Mouse (Mus musculus) C2C12 (cell line): ENCODE measurements around the gene Wfdc2.

Source experiments
- CTCF ChIP-seq: IDR thresholded peaks from one replicate; pipeline ENCODE4 v1.5.1; 2011; ENCODE audit not compliant: control insufficient read depth, insufficient read depth, insufficient read length
- MYOG ChIP-seq: IDR thresholded peaks from one replicate; pipeline ENCODE4 v1.6.1; 2011; ENCODE audit not compliant: control insufficient read depth, insufficient read length; ENCODE audit errors: extremely low read depth

DNA sequence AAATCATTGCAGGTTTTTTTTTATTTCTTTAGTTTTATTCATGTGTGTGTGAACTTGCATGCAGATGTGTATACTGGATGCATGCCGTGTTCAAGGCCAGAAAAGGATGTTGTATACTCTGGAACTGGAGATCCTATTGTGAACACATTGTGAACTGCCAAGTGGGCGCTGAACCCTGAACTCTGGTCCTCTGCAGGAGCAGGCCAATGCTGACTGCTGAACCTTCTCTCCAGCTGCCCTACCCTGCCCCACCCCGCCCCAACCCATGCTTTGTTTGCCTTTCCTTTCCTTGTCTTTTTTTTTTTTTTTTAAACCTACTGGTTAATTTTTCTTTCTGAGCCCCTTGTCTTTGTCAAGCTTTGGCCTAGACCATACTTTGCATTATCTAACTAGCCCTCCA lies 47.3 kb upstream of the Wfdc2 start:
- TF ChIP-seq MYOG (no peak), CTCF (no peak)
